Mouse (Mus musculus): ENCODE measurements around the gene Olfr312.

Gene Olfr312

GRCm38 (mm10) chr11:58860744-58861143 is 31.7 kb downstream of the Olfr312 start:
- DNase-seq (ENCODE audit: low read depth, low spot score): no peak

- peak; percentile 81 for DNase-seq (ENCODE audit: low read depth, low spot score)
These were observed 38.3 kb downstream of the Olfr312 start, which contains the start of gene 2810021J22Rik for GRCm38 (mm10) chr11:58867039-58867953. Gene 2810021J22Rik (plus strand): TSS chr11:58867216.

- no peak for DNase-seq (ENCODE audit: low read depth, low spot score)
These were observed 38.9 kb downstream of the Olfr312 start for GRCm38 (mm10) chr11:58867954-58868330.

GRCm38 (mm10) chr11:58870961-58871360 is 41.9 kb downstream of the Olfr312 start:
- no peak for DNase-seq (ENCODE audit: low read depth, low spot score)

GRCm38 (mm10) chr11:58883756-58884155 is 54.7 kb downstream of the Olfr312 start:
- DNase-seq (ENCODE audit: low read depth, low spot score): no peak
